Mouse (Mus musculus) liver, adult 2 months (tissue): Measurements from ENCODE around the gene Klf14.

Source experiments
- CTCF ChIP-seq: fragments of 200-500 bp; IDR thresholded peaks from 2 replicates; pipeline ENCODE4 v1.5.1; 2011; ENCODE audit warnings: low read depth, low read length, control low read depth
- POLR2A ChIP-seq: fragments of 200-500 bp; IDR thresholded peaks from 2 replicates; pipeline ENCODE4 v1.6.1; 2011; ENCODE audit warnings: low read length, control low read depth; ENCODE audit not compliant: insufficient read depth; ENCODE audit errors: extremely low read depth

- TF ChIP-seq POLR2A (no peak), CTCF (no peak)
Measured at GRCm38 (mm10) chr6:30921826-30922225, 37.1 kb downstream of the Klf14 start.
